Comparison of ENCODE assay signal across 8 mouse cellular contexts in the genomic region with DNA sequence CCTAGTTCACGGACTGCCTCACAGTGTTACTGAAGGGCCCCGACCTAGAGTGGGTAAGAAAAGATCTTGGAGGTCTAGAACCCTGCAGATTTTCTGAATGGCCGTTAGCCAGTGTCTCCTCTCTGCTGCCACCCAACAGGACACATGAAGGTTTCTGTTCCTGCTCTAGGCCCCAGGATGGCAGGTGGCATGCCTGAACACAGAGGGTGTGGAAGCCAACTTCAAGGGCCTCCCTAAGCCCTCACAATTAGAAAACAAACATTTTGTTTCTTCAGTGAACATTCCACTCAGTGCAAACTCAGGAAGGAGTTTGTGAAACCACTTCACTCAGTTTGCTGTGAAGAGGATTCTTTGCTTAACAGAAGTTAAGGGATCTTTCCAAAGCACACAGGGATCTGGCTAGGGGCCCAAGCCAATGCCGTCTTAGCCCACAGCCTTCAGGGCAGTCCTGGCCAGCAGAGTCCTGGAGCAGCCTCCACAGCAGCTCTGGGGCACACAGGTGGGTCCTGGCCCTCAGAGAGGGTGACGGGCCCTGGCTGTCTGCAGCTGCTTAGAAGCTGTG.
A peak's percentile ranks its signal among the peaks of the same experiment; 100 is the strongest.
DNase-seq lines count a peak whose midpoint lies in the region; ATAC-seq and TF ChIP-seq lines count a peak whose summit lies in the region.

No protein-coding gene starts in this region.

- no peak for TF ChIP-seq POLR2A in bone marrow macrophage, adult 2 months (IDR thresholded peaks at IDR 0.05; ENCODE audit: borderline replicate concordance, low read depth, low read length)

- 69% methylated on average over 5 of the region's 5 CpGs for WGBS in heart, embryonic 13.5 days

- intact Hi-C loops in heart, postnatal 36 days (cut with DNase I): no loop called here

- H3K27ac ChIP-seq in heart, embryonic 13.5 days (replicated peaks): peak overlapping the region; percentile 41
- peak overlapping the region; percentile 65 for H3K27ac ChIP-seq in bone marrow macrophage, adult 2 months (ENCODE audit: insufficient read depth, low read depth, low read length)

- no peak for ATAC-seq in heart, embryonic 13.5 days (ENCODE audit: extremely low read depth, insufficient number of reproducible peaks, low FRiP score, low TSS enrichment)
- no peak for ATAC-seq in activated CD4-positive, CD25-positive, alpha-beta regulatory T cell, adult 4 months

- H3K9me3 ChIP-seq in heart, embryonic 13.5 days: no peaks in the 10 kb centered on the region

- no peak for DNase-seq in heart, postnatal 36 days
- peak; percentile 65 for DNase-seq in A20 (ENCODE audit: low read depth, low spot score)
- peak; percentile 88 to 92 for DNase-seq in lung, adult 18-20 months
- DNase-seq in layer of hippocampus, adult 18-20 months (ENCODE audit: low spot score in 2 of 2): no peak
- DNase-seq in urinary bladder, adult 2 months (ENCODE audit: low spot score): no peak

- H3K4me2 ChIP-seq in heart, embryonic 13.5 days: no peak overlapping the region

- no peak overlapping the region for H3K9ac ChIP-seq in heart, embryonic 13.5 days

- H3K27me3 ChIP-seq in heart, embryonic 13.5 days (replicated peaks): no peaks in the 10 kb centered on the region

- H3K4me1 ChIP-seq in heart, embryonic 13.5 days: peaks cover 55% of the 10 kb centered on the region
- H3K4me1 ChIP-seq in bone marrow macrophage, adult 2 months (ENCODE audit: control insufficient read depth, insufficient read depth, low read length): peaks cover 70% of the 10 kb centered on the region

- no peak for TF ChIP-seq CTCF in bone marrow macrophage, adult 2 months (IDR thresholded peaks at IDR 0.05; ENCODE audit: low read depth, low read length)

- no peaks in the 10 kb centered on the region for H3K36me3 ChIP-seq in heart, embryonic 13.5 days

- no peak overlapping the region for H3K4me3 ChIP-seq in heart, embryonic 13.5 days
- no peak overlapping the region for H3K4me3 ChIP-seq in bone marrow macrophage, adult 2 months (ENCODE audit: insufficient read depth, low read length)

Comparison
In these comparisons a context has a peak if more than half of its experiments do, and no peak if none do; other contexts are left out.
1. DNase-seq: peak in A20 (single experiment) and lung, adult 18-20 months (2 of 2); none in heart, postnatal 36 days (0 of 2), layer of hippocampus, adult 18-20 months (0 of 2) and urinary bladder, adult 2 months (single experiment).